Mouse (Mus musculus) embryonic facial prominence, embryonic 11.5 days (tissue): ENCODE measurements around the gene A630076J17Rik. TPM values are rescaled to one million over a fixed set of nuclear protein-coding genes. Genes with fewer than 3 reads are reported as not detected.
A peak's percentile ranks its signal among the peaks of the same experiment; 100 is the strongest.

Experiments
- ATAC-seq: fragments of 200-750 bp; cut with Nextera tagmentation; replicated peaks from 2 replicates; pipeline ENCODE4 v1.8.0; 2017; ENCODE audit warnings: low read depth; ENCODE audit not compliant: insufficient number of reproducible peaks, low FRiP score, low TSS enrichment
- DNase-seq: peaks from one replicate; pipeline ENCODE4 v3.0.0-alpha.2; 2015; ENCODE audit warnings: low spot score
- H3K27ac ChIP-seq: fragments of 300-500 bp; sonication (generic); replicated peaks from 2 replicates; pipeline ENCODE4 v1.5.1; 2014; ENCODE audit warnings: mild to moderate bottlenecking, low read depth, low read length, control low read depth
- H3K27me3 ChIP-seq: fragments of 300-500 bp; sonication (generic); 2 replicates; pipeline ENCODE4 v1.6.1; 2014; ENCODE audit warnings: mild to moderate bottlenecking, low read length, moderate library complexity, mixed read lengths; ENCODE audit not compliant: control insufficient read depth, insufficient read depth
- H3K36me3 ChIP-seq: fragments of 300-500 bp; sonication (generic); replicated peaks from 2 replicates; pipeline ENCODE4 v1.6.1; 2014; ENCODE audit warnings: low read depth, mild to moderate bottlenecking, low read length, moderate library complexity, mixed read lengths; ENCODE audit not compliant: control insufficient read depth, insufficient read depth
- H3K4me1 ChIP-seq: fragments of 300-500 bp; sonication (generic); 2 replicates; pipeline ENCODE4 v1.6.1; 2014; ENCODE audit warnings: low read length, mixed read lengths; ENCODE audit not compliant: control insufficient read depth, insufficient read depth
- H3K4me2 ChIP-seq: fragments of 300-500 bp; sonication (generic); 2 replicates; pipeline ENCODE4 v1.6.1; 2014; ENCODE audit warnings: low read depth, mild to moderate bottlenecking, control low read depth, low read length, moderate library complexity
- H3K4me3 ChIP-seq: fragments of 300-500 bp; sonication (generic); 2 replicates; pipeline ENCODE4 v1.5.1; 2014; ENCODE audit warnings: low read depth, low read length, control low read depth
- H3K9ac ChIP-seq: fragments of 300-500 bp; sonication (generic); replicated peaks from 2 replicates; pipeline ENCODE4 v1.6.1; 2014; ENCODE audit warnings: mild to moderate bottlenecking, control low read depth, low read length
- H3K9me3 ChIP-seq: fragments of 300-500 bp; sonication (generic); replicated peaks from 2 replicates; pipeline ENCODE4 v1.6.1; 2016; ENCODE audit warnings: mild to moderate bottlenecking, low read length, inconsistent platforms, mixed read lengths; ENCODE audit not compliant: control insufficient read depth
- WGBS: fragments of 180-500 bp; shearing (Covaris S2); extraction: QIAGEN DNeasy Blood & Tissue Kit; methylation state at CpG from one replicate; pipeline ENCODE4 v1.1.7; 2014; 5-methylcytosine and 5-hydroxymethylcytosine counted together
- polyA plus RNA-seq: library from polyadenylated mRNA; unstranded; fragments of >200 nt; fragmentation: Nextera tagmentation; extraction: Ambion mirVana; gene quantifications from 2 replicates; pipeline ENCODE4 v1.2.1, GENCODE M21; 2014

The A630076J17Rik gene
- polyA plus RNA-seq, 1 experiment from 2014 or later: 0.25 TPM

- H3K4me1 ChIP-seq: no peaks in the 10 kb centered on the region
- no peak overlapping the region for H3K4me2 ChIP-seq
- H3K27me3 ChIP-seq: no peaks in the 10 kb centered on the region
- no peak for DNase-seq
- no peak overlapping the region for H3K9ac ChIP-seq
- no peak overlapping the region for H3K4me3 ChIP-seq
- WGBS: 75% methylated on average over 4 of the region's 4 CpGs
- H3K9me3 ChIP-seq: no peaks in the 10 kb centered on the region
- no peak overlapping the region for H3K27ac ChIP-seq
- H3K36me3 ChIP-seq: no peaks in the 10 kb centered on the region
- ATAC-seq: no peak
These were observed 21.6 kb downstream of the A630076J17Rik start for GRCm38 (mm10) chr3:107252035-107252434.

- Histone ChIP-seq H3K27ac (no peak overlapping the region), H3K27me3 (no peaks in the 10 kb centered on the region), H3K9ac (no peak overlapping the region), H3K9me3 (no peaks in the 10 kb centered on the region), H3K4me3 (no peak overlapping the region), H3K4me2 (no peak overlapping the region), H3K4me1 (no peaks in the 10 kb centered on the region), H3K36me3 (no peaks in the 10 kb centered on the region)
- ATAC-seq (no peak), DNase-seq (no peak)
- WGBS: 84% methylated on average over 5 of the region's 5 CpGs
These were observed 23.5 kb downstream of the A630076J17Rik start for GRCm38 (mm10) chr3:107253925-107254324.

- WGBS: 94% methylated on average over 3 of the region's 3 CpGs
- H3K4me3 ChIP-seq: no peak overlapping the region
- DNase-seq (no peak), ATAC-seq (no peak)
- H3K27ac ChIP-seq: no peak overlapping the region
- no peak overlapping the region for H3K4me2 ChIP-seq
- H3K4me1 ChIP-seq: no peaks in the 10 kb centered on the region
- H3K36me3 ChIP-seq: no peaks in the 10 kb centered on the region
- no peak overlapping the region for H3K9ac ChIP-seq
- H3K27me3 ChIP-seq: no peaks in the 10 kb centered on the region
- H3K9me3 ChIP-seq: no peaks in the 10 kb centered on the region
These were observed 25.6 kb downstream of the A630076J17Rik start for GRCm38 (mm10) chr3:107255992-107256391.

GRCm38 (mm10) chr3:107256724-107257123 lies 26.3 kb downstream of the A630076J17Rik start:
- Histone ChIP-seq H3K27ac (no peak overlapping the region), H3K27me3 (no peaks in the 10 kb centered on the region), H3K4me1 (no peaks in the 10 kb centered on the region), H3K9ac (no peak overlapping the region), H3K36me3 (no peaks in the 10 kb centered on the region), H3K4me2 (no peak overlapping the region), H3K4me3 (no peak overlapping the region), H3K9me3 (no peaks in the 10 kb centered on the region)
- DNase-seq (no peak), ATAC-seq (no peak)
- WGBS: 70% methylated on average over 7 of the region's 7 CpGs

GRCm38 (mm10) chr3:107257924-107258323 lies 27.5 kb downstream of the A630076J17Rik start:
- no peak overlapping the region for H3K27ac ChIP-seq
- no peak overlapping the region for H3K4me2 ChIP-seq
- ATAC-seq (no peak), DNase-seq (no peak)
- H3K4me1 ChIP-seq: no peaks in the 10 kb centered on the region
- H3K27me3 ChIP-seq: no peaks in the 10 kb centered on the region
- H3K9ac ChIP-seq: no peak overlapping the region
- no peak overlapping the region for H3K4me3 ChIP-seq
- WGBS: 60% methylated on average over 5 of the region's 5 CpGs
- H3K36me3 ChIP-seq: no peaks in the 10 kb centered on the region
- H3K9me3 ChIP-seq: no peaks in the 10 kb centered on the region

- Histone ChIP-seq H3K9ac (no peak overlapping the region), H3K36me3 (no peaks in the 10 kb centered on the region), H3K27ac (no peak overlapping the region), H3K4me3 (no peak overlapping the region), H3K4me1 (no peaks in the 10 kb centered on the region), H3K27me3 (no peaks in the 10 kb centered on the region), H3K4me2 (no peak overlapping the region), H3K9me3 (no peaks in the 10 kb centered on the region)
- no peak; the same call in 1 of the 2 replicates for ATAC-seq
- WGBS: 31% methylated on average over 8 of the region's 8 CpGs
- peak; percentile 43 for DNase-seq
These were observed 30.8 kb downstream of the A630076J17Rik start for GRCm38 (mm10) chr3:107260956-107261850.

GRCm38 (mm10) chr3:107261851-107262165 lies 31.4 kb downstream of the A630076J17Rik start:
- DNase-seq: no peak
- ATAC-seq: no peak

GRCm38 (mm10) chr3:107266814-107267345 lies 36.5 kb downstream of the A630076J17Rik start:
- Histone ChIP-seq H3K9ac (no peak overlapping the region), H3K9me3 (no peaks in the 10 kb centered on the region), H3K36me3 (no peaks in the 10 kb centered on the region), H3K27me3 (no peaks in the 10 kb centered on the region), H3K27ac (no peak overlapping the region), H3K4me2 (no peak overlapping the region), H3K4me1 (no peaks in the 10 kb centered on the region), H3K4me3 (no peak overlapping the region)
- DNase-seq (no peak), ATAC-seq (no peak)
- WGBS: 69% methylated on average over 2 of the region's 2 CpGs

More at GRCm38 (mm10) chr3:107261851-107262165, 31.4 kb downstream of the A630076J17Rik start:
- Histone ChIP-seq H3K27ac (no peak overlapping the region), H3K4me3 (no peak overlapping the region), H3K36me3 (no peaks in the 10 kb centered on the region), H3K4me1 (no peaks in the 10 kb centered on the region), H3K4me2 (no peak overlapping the region), H3K9me3 (no peaks in the 10 kb centered on the region), H3K27me3 (no peaks in the 10 kb centered on the region), H3K9ac (no peak overlapping the region)
- WGBS: 38% methylated on average over 7 of the region's 7 CpGs
